Mouse (Mus musculus) G1E (cell line): Measurements from ENCODE around the gene Gm8909. TPM values are rescaled to one million over a fixed set of nuclear protein-coding genes. Genes with fewer than 3 reads are reported as not detected.
"Not testable (repeated sequence)": the region's sequence is repeated elsewhere in the genome, so short reads cannot be mapped to it uniquely, and the experiment has no call there.

ENCODE experiments used
- ATAC-seq: 2 replicates; pipeline ENCODE4 v1.8.0; 2016; ENCODE audit warnings: mild to moderate bottlenecking; ENCODE audit not compliant: insufficient number of reproducible peaks, poor library complexity, low FRiP score, severe bottlenecking; ENCODE audit errors: extremely low read depth
- DNase-seq: peaks from one replicate; pipeline ENCODE4 v3.0.0; 2012; ENCODE audit warnings: low spot score
- H3K27me3 ChIP-seq: 2 replicates; pipeline ENCODE4 v1.6.1; 2012; ENCODE audit warnings: mild to moderate bottlenecking, low read length, inconsistent platforms; ENCODE audit not compliant: insufficient read depth
- H3K36me3 ChIP-seq: replicated peaks from 2 replicates; pipeline ENCODE3; 2012; ENCODE audit warnings: mild to moderate bottlenecking, inconsistent platforms
- H3K4me1 ChIP-seq: 2 replicates; pipeline ENCODE4 v1.6.1; 2012; ENCODE audit warnings: low read depth, low read length, inconsistent platforms, mixed read lengths; ENCODE audit not compliant: insufficient read depth
- H3K4me3 ChIP-seq: 2 replicates; pipeline ENCODE4 v1.5.1; 2012; ENCODE audit warnings: low read depth, mild to moderate bottlenecking, inconsistent platforms, low read length, moderate library complexity, mixed read lengths
- H3K9me3 ChIP-seq: replicated peaks from 2 replicates; pipeline ENCODE4 v1.6.1; 2012; ENCODE audit warnings: inconsistent platforms
- polyA plus RNA-seq: library from polyadenylated mRNA; stranded (reverse); fragments of >175 nt; gene quantifications from 2 replicates; pipeline ENCODE4 v1.2.3, GENCODE M21; 2012
- total RNA-seq, 2 experiments: library from RNA; stranded (forward) in 1 of 2; stranded (reverse) in 1 of 2; fragments of 200-1000 nt in 1 of 2; fragments of >200 nt in 1 of 2; fragmentation: Nextera tagmentation in 1 of 2; gene quantifications; 2 replicates each; pipeline ENCODE4 v1.2.3; 2014 to 2017

Gene Gm8909
- total and polyA plus RNA-seq, 3 experiments: not detected

DNA sequence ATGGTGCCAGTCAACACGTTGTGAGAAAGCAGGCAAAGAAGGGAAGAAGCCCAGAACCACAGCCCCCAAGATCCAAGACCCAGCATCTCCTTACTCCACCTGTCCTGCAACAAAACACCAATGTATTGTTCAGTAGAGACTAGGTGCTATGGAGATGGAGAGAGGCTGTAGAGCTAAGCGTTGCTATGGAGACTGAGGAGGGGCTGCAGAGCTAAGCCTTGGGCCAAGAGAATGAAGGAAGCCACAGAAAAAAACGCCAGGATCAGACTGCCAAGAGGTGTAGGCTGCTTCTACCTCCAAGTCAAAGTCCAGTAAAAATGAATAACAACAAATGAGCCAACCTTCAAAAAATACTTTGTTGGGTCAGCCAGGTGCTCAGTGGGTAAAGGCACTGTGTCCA lies 51.8 kb downstream of the Gm8909 start:
- not testable (repeated sequence) for H3K27me3 ChIP-seq, H3K4me3 ChIP-seq, ATAC-seq, H3K9me3 ChIP-seq, DNase-seq, H3K36me3 ChIP-seq, H3K4me1 ChIP-seq

Other genes starting within 250 kb of the Gm8909 start
- gene Abcf1, start 198.8 kb downstream of the Gm8909 start, total RNA-seq (2014; fragmentation: Nextera tagmentation): 77.0 and 80.6 TPM in 2 replicates
- gene Abcf1, start 198.8 kb downstream of the Gm8909 start, total RNA-seq (2017): 129 and 176 TPM in 2 replicates
- 167 and 196 TPM in 2 replicates for gene Abcf1, start 198.8 kb downstream of the Gm8909 start, polyA plus RNA-seq
- gene Gnl1, start 188.7 kb downstream of the Gm8909 start, total RNA-seq (2014; fragmentation: Nextera tagmentation): 18.5 and 22.9 TPM in 2 replicates
- gene Gnl1, start 188.7 kb downstream of the Gm8909 start, total RNA-seq (2017): 28.6 and 29.5 TPM in 2 replicates
- 120 and 121 TPM in 2 replicates for gene Gnl1, start 188.7 kb downstream of the Gm8909 start, polyA plus RNA-seq
- 38.6 and 49.4 TPM in 2 replicates for gene Prr3, start 188.3 kb downstream of the Gm8909 start, total RNA-seq (2014; fragmentation: Nextera tagmentation)
- 11.4 and 15.6 TPM in 2 replicates for gene Prr3, start 188.3 kb downstream of the Gm8909 start, total RNA-seq (2017)
- 30.1 and 33.1 TPM in 2 replicates for gene Prr3, start 188.3 kb downstream of the Gm8909 start, polyA plus RNA-seq
- gene H2-T24, start 148.0 kb downstream of the Gm8909 start, total RNA-seq (2014; fragmentation: Nextera tagmentation): 16.6 TPM in 1 of 2 replicates, not detected in the other
- 5.8 and 6.9 TPM in 2 replicates for gene H2-T24, start 148.0 kb downstream of the Gm8909 start, total RNA-seq (2017)
- 0.47 and 0.50 TPM in 2 replicates for gene H2-T24, start 148.0 kb downstream of the Gm8909 start, polyA plus RNA-seq
- gene H2-T23, start 135.7 kb downstream of the Gm8909 start, total RNA-seq (2014; fragmentation: Nextera tagmentation): 2.3 and 11.3 TPM in 2 replicates
- 21.6 and 29.4 TPM in 2 replicates for gene H2-T23, start 135.7 kb downstream of the Gm8909 start, total RNA-seq (2017)
- gene H2-T23, start 135.7 kb downstream of the Gm8909 start, polyA plus RNA-seq: 9.5 and 9.8 TPM in 2 replicates
- gene H2-T22, start 125.8 kb downstream of the Gm8909 start, total RNA-seq (2014; fragmentation: Nextera tagmentation): 6.5 and 12.0 TPM in 2 replicates
- 20.0 and 22.8 TPM in 2 replicates for gene H2-T22, start 125.8 kb downstream of the Gm8909 start, total RNA-seq (2017)
- 3.1 and 5.7 TPM in 2 replicates for gene H2-T22, start 125.8 kb downstream of the Gm8909 start, polyA plus RNA-seq
- gene Gm6034, start 125.6 kb downstream of the Gm8909 start, total RNA-seq (2014; fragmentation: Nextera tagmentation): not detected in 2 replicates
- gene Gm6034, start 125.6 kb downstream of the Gm8909 start, total RNA-seq (2017): not detected in 2 replicates
- gene Gm6034, start 125.6 kb downstream of the Gm8909 start, polyA plus RNA-seq: not detected in 2 replicates
- not detected in 2 replicates for gene Gm11127, start 110.2 kb downstream of the Gm8909 start, total RNA-seq (2014; fragmentation: Nextera tagmentation)
- gene Gm11127, start 110.2 kb downstream of the Gm8909 start, total RNA-seq (2017): not detected in 2 replicates
- not detected in 2 replicates for gene Gm11127, start 110.2 kb downstream of the Gm8909 start, polyA plus RNA-seq
- gene Gm19684, start 46.9 kb downstream of the Gm8909 start, total RNA-seq (2014; fragmentation: Nextera tagmentation): not detected in 2 replicates
- gene Gm19684, start 46.9 kb downstream of the Gm8909 start, total RNA-seq (2017): 0.11 TPM in 1 of 2 replicates, not detected in the other
- 0.03 TPM in 1 of 2 replicates, not detected in the other for gene Gm19684, start 46.9 kb downstream of the Gm8909 start, polyA plus RNA-seq
- not detected in 2 replicates for gene Gm7030, start 39.1 kb downstream of the Gm8909 start, total RNA-seq (2014; fragmentation: Nextera tagmentation)
- 0.16 TPM in 1 of 2 replicates, not detected in the other for gene Gm7030, start 39.1 kb downstream of the Gm8909 start, total RNA-seq (2017)
- not detected in 2 replicates for gene Gm7030, start 39.1 kb downstream of the Gm8909 start, polyA plus RNA-seq
- not detected in 2 replicates for gene H2-T3, start 21.8 kb upstream of the Gm8909 start, total RNA-seq (2014; fragmentation: Nextera tagmentation)
- 0.22 TPM in 1 of 2 replicates, not detected in the other for gene H2-T3, start 21.8 kb upstream of the Gm8909 start, total RNA-seq (2017)
- not detected in 2 replicates for gene H2-T3, start 21.8 kb upstream of the Gm8909 start, polyA plus RNA-seq
- 67.4 and 115 TPM in 2 replicates for gene Rpp21, start 89.5 kb upstream of the Gm8909 start, total RNA-seq (2014; fragmentation: Nextera tagmentation)
- gene Rpp21, start 89.5 kb upstream of the Gm8909 start, total RNA-seq (2017): 63.9 and 79.2 TPM in 2 replicates
- gene Rpp21, start 89.5 kb upstream of the Gm8909 start, polyA plus RNA-seq: 71.3 and 86.9 TPM in 2 replicates
- gene Trim39, start 103.7 kb upstream of the Gm8909 start, total RNA-seq (2014; fragmentation: Nextera tagmentation): 17.5 and 17.7 TPM in 2 replicates
- gene Trim39, start 103.7 kb upstream of the Gm8909 start, total RNA-seq (2017): 14.9 and 17.8 TPM in 2 replicates
- gene Trim39, start 103.7 kb upstream of the Gm8909 start, polyA plus RNA-seq: 5.5 and 6.8 TPM in 2 replicates
- gene H2-M10.2, start 118.0 kb upstream of the Gm8909 start, total RNA-seq (2014; fragmentation: Nextera tagmentation): not detected in 2 replicates
- not detected in 2 replicates for gene H2-M10.2, start 118.0 kb upstream of the Gm8909 start, total RNA-seq (2017)
- not detected in 2 replicates for gene H2-M10.2, start 118.0 kb upstream of the Gm8909 start, polyA plus RNA-seq
- not detected in 2 replicates for gene H2-M10.1, start 157.6 kb upstream of the Gm8909 start, total RNA-seq (2014; fragmentation: Nextera tagmentation)
- not detected in 2 replicates for gene H2-M10.1, start 157.6 kb upstream of the Gm8909 start, total RNA-seq (2017)
- not detected in 2 replicates for gene H2-M10.1, start 157.6 kb upstream of the Gm8909 start, polyA plus RNA-seq
- not detected in 2 replicates for gene H2-M10.3, start 199.9 kb upstream of the Gm8909 start, total RNA-seq (2014; fragmentation: Nextera tagmentation)
- gene H2-M10.3, start 199.9 kb upstream of the Gm8909 start, total RNA-seq (2017): 0.16 TPM in 1 of 2 replicates, not detected in the other
- gene H2-M10.3, start 199.9 kb upstream of the Gm8909 start, polyA plus RNA-seq: not detected in 2 replicates